Mouse (Mus musculus): ENCODE results near the gene Wasf2. TPM values are rescaled to one million over a fixed set of nuclear protein-coding genes. Genes with fewer than 3 reads are reported as not detected.
A peak's percentile ranks its signal among the peaks of the same experiment; 100 is the strongest.

The Wasf2 gene
- polyA plus RNA-seq, 1 experiment from 2014 or later, result 72.8 TPM

GRCm38 (mm10) chr4:133242710-133243109, 112.4 kb downstream of the Wasf2 start:
- no peak for ATAC-seq (replicated peaks; ENCODE audit: insufficient number of reproducible peaks, insufficient read depth, low FRiP score, low read depth)
- 68% methylated on average over 9 of the region's 9 CpGs for WGBS
- Histone ChIP-seq H3K4me2 (no peak overlapping the region), H3K4me3 (no peak overlapping the region), H3K27me3 (peaks cover 36% of the 10 kb centered on the region), H3K4me1 (replicated peaks) (peaks cover 19% of the 10 kb centered on the region), H3K9me3 (replicated peaks) (no peaks in the 10 kb centered on the region), H3K9ac (no peak overlapping the region), H3K27ac (no peak overlapping the region), H3K36me3 (no peaks in the 10 kb centered on the region)

- no peaks in the 10 kb centered on the region for H3K9me3 ChIP-seq (replicated peaks)
- no peaks in the 10 kb centered on the region for H3K36me3 ChIP-seq
- no peak overlapping the region for H3K9ac ChIP-seq
- ATAC-seq (replicated peaks; ENCODE audit: insufficient number of reproducible peaks, insufficient read depth, low FRiP score, low read depth), result no peak
- H3K27me3 ChIP-seq, result peaks cover 44% of the 10 kb centered on the region
- H3K4me1 ChIP-seq (replicated peaks), result peaks cover 19% of the 10 kb centered on the region
- WGBS, result 33% methylated on average over 13 of the region's 13 CpGs
- no peak overlapping the region for H3K4me2 ChIP-seq
- no peak overlapping the region for H3K27ac ChIP-seq
- no peak overlapping the region for H3K4me3 ChIP-seq
These were observed 113.2 kb downstream of the Wasf2 start for GRCm38 (mm10) chr4:133243538-133243937.

- WGBS, result 55% methylated on average over 1 of the region's 1 CpGs
- H3K4me2 ChIP-seq, result no peak overlapping the region
- peaks cover 51% of the 10 kb centered on the region for H3K27me3 ChIP-seq
- no peaks in the 10 kb centered on the region for H3K36me3 ChIP-seq
- no peak overlapping the region for H3K27ac ChIP-seq
- H3K9ac ChIP-seq, result no peak overlapping the region
- H3K4me3 ChIP-seq, result no peak overlapping the region
- no peak for ATAC-seq (replicated peaks; ENCODE audit: insufficient number of reproducible peaks, insufficient read depth, low FRiP score, low read depth)
- H3K9me3 ChIP-seq (replicated peaks), result no peaks in the 10 kb centered on the region
- peaks cover 19% of the 10 kb centered on the region for H3K4me1 ChIP-seq (replicated peaks)
These were observed 114.0 kb downstream of the Wasf2 start for GRCm38 (mm10) chr4:133244289-133244688.

- ATAC-seq (replicated peaks; ENCODE audit: insufficient number of reproducible peaks, insufficient read depth, low FRiP score, low read depth), result no peak
- Histone ChIP-seq H3K36me3 (no peaks in the 10 kb centered on the region), H3K9ac (no peak overlapping the region), H3K27ac (no peak overlapping the region), H3K9me3 (replicated peaks) (no peaks in the 10 kb centered on the region), H3K27me3 (peaks cover 79% of the 10 kb centered on the region), H3K4me1 (replicated peaks) (peaks cover 21% of the 10 kb centered on the region), H3K4me3 (no peak overlapping the region), H3K4me2 (no peak overlapping the region; the same call in 1 of the 2 replicates)
- WGBS, result 26% methylated on average over 15 of the region's 15 CpGs
These were observed 116.8 kb downstream of the Wasf2 start for GRCm38 (mm10) chr4:133247072-133247471.

GRCm38 (mm10) chr4:133247806-133248449, 117.6 kb downstream of the Wasf2 start:
- Histone ChIP-seq H3K27me3 (peaks cover 81% of the 10 kb centered on the region), H3K4me2 (no peak overlapping the region), H3K4me1 (replicated peaks) (peaks cover 21% of the 10 kb centered on the region), H3K9ac (no peak overlapping the region), H3K4me3 (no peak overlapping the region), H3K36me3 (no peaks in the 10 kb centered on the region), H3K9me3 (replicated peaks) (no peaks in the 10 kb centered on the region), H3K27ac (no peak overlapping the region)
- ATAC-seq (replicated peaks; ENCODE audit: insufficient number of reproducible peaks, insufficient read depth, low FRiP score, low read depth), result no peak
- WGBS, result 58% methylated on average over 13 of the region's 13 CpGs

Small RNAs within 50 kb of the gene (microRNA-seq; reads per million reads assigned to microRNA genes)
- gene Mir7017, result 2.7 reads per million, percentile 9 among the genes with 10 or more reads in this experiment

Other genes with a start within 250 kb of the Wasf2 start
- gene Stx12, start 246.0 kb upstream of the Wasf2 start, polyA plus RNA-seq (2015; fragmentation: Nextera tagmentation; extraction: Ambion mirVana), result 51.9 and 52.0 TPM in 2 replicates
- gene Fam76a, start 207.9 kb upstream of the Wasf2 start, polyA plus RNA-seq (2015; fragmentation: Nextera tagmentation; extraction: Ambion mirVana), result 37.0 and 40.0 TPM in 2 replicates
- gene Fgr, start 156.4 kb upstream of the Wasf2 start, polyA plus RNA-seq (2015; fragmentation: Nextera tagmentation; extraction: Ambion mirVana), result 0.42 and 1.0 TPM in 2 replicates
- 6.3 and 8.5 TPM in 2 replicates for gene Ahdc1, start 119.2 kb upstream of the Wasf2 start, polyA plus RNA-seq (2015; fragmentation: Nextera tagmentation; extraction: Ambion mirVana)
- 0.28 and 1.7 TPM in 2 replicates for gene Cd164l2, start 81.6 kb downstream of the Wasf2 start, polyA plus RNA-seq (2015; fragmentation: Nextera tagmentation; extraction: Ambion mirVana)
- gene Gpr3, start 82.0 kb downstream of the Wasf2 start, polyA plus RNA-seq (2015; fragmentation: Nextera tagmentation; extraction: Ambion mirVana), result 0.05 and 0.34 TPM in 2 replicates
- 2.9 and 3.4 TPM in 2 replicates for gene Map3k6, start 110.3 kb downstream of the Wasf2 start, polyA plus RNA-seq (2015; fragmentation: Nextera tagmentation; extraction: Ambion mirVana)
- gene Sytl1, start 132.6 kb downstream of the Wasf2 start, polyA plus RNA-seq (2015; fragmentation: Nextera tagmentation; extraction: Ambion mirVana), result 0.96 and 4.9 TPM in 2 replicates
- 46.1 and 58.9 TPM in 2 replicates for gene Tmem222, start 147.3 kb downstream of the Wasf2 start, polyA plus RNA-seq (2015; fragmentation: Nextera tagmentation; extraction: Ambion mirVana)
- 11.4 and 14.3 TPM in 2 replicates for gene Wdtc1, start 223.0 kb downstream of the Wasf2 start, polyA plus RNA-seq (2015; fragmentation: Nextera tagmentation; extraction: Ambion mirVana)
- 6.6 and 8.2 TPM in 2 replicates for gene Slc9a1, start 239.2 kb downstream of the Wasf2 start, polyA plus RNA-seq (2015; fragmentation: Nextera tagmentation; extraction: Ambion mirVana)

Measured in heart, embryonic 15.5 days (tissue).